Mouse (Mus musculus) midbrain, embryonic 11.5 days (tissue): ENCODE results near the gene Lrg1. TPM values are rescaled to one million over a fixed set of nuclear protein-coding genes. Genes with fewer than 3 reads are reported as not detected.

ENCODE experiments used
- ATAC-seq: fragments of 200-750 bp; cut with Nextera tagmentation; 2 replicates; pipeline ENCODE4 v1.8.0; 2017; ENCODE audit warnings: moderate TSS enrichment, moderate library complexity; ENCODE audit not compliant: low FRiP score
- DNase-seq: peaks from one replicate; pipeline ENCODE4 v3.0.0; 2015; ENCODE audit warnings: low spot score; ENCODE audit errors: missing footprints
- H3K27ac ChIP-seq: fragments of 300-500 bp; sonication (generic); 2 replicates; pipeline ENCODE4 v1.5.1; 2014; ENCODE audit warnings: low read depth, low read length
- H3K27me3 ChIP-seq: fragments of 300-500 bp; sonication (generic); 2 replicates; pipeline ENCODE4 v1.6.1; 2014; ENCODE audit warnings: mild to moderate bottlenecking, low read length, moderate library complexity, mixed read lengths; ENCODE audit not compliant: control insufficient read depth, insufficient read depth
- H3K36me3 ChIP-seq: fragments of 300-500 bp; sonication (generic); 2 replicates; pipeline ENCODE4 v1.6.1; 2014; ENCODE audit warnings: mild to moderate bottlenecking, low read length, moderate library complexity, mixed read lengths; ENCODE audit not compliant: control insufficient read depth, insufficient read depth
- H3K4me1 ChIP-seq: fragments of 300-500 bp; sonication (generic); 2 replicates; pipeline ENCODE4 v1.6.1; 2014; ENCODE audit warnings: low read length; ENCODE audit not compliant: control insufficient read depth, insufficient read depth
- H3K4me2 ChIP-seq: fragments of 300-500 bp; sonication (generic); 2 replicates; pipeline ENCODE4 v1.6.1; 2014; ENCODE audit warnings: mild to moderate bottlenecking, moderate library complexity
- H3K4me3 ChIP-seq: fragments of 300-500 bp; sonication (generic); 2 replicates; pipeline ENCODE4 v1.5.1; 2014; ENCODE audit warnings: low read depth, low read length
- H3K9ac ChIP-seq: fragments of 300-500 bp; sonication (generic); 2 replicates; pipeline ENCODE4 v1.6.1; 2014; ENCODE audit warnings: low read length
- H3K9me3 ChIP-seq: fragments of 300-500 bp; sonication (generic); 2 replicates; pipeline ENCODE4 v1.6.1; 2016; ENCODE audit warnings: low read length; ENCODE audit not compliant: control insufficient read depth
- WGBS: fragments of 180-500 bp; shearing (Covaris S2); extraction: QIAGEN DNeasy Blood & Tissue Kit; methylation state at CpG from one replicate; pipeline ENCODE4 v1.1.7; 2014; 5-methylcytosine and 5-hydroxymethylcytosine counted together
- polyA plus RNA-seq: library from polyadenylated mRNA; unstranded; fragments of >200 nt; fragmentation: Nextera tagmentation; extraction: Ambion mirVana; gene quantifications from 2 replicates; pipeline ENCODE4 v1.2.1, GENCODE M21; 2014

The Lrg1 gene
- polyA plus RNA-seq, 1 experiment from 2014 or later: not detected

- H3K9me3 ChIP-seq: peaks cover 9% of the 10 kb centered on the region
- no peak for ATAC-seq
- no peak overlapping the region for H3K27ac ChIP-seq
- DNase-seq: no peak
- H3K27me3 ChIP-seq: peaks cover 51% of the 10 kb centered on the region
- H3K4me2 ChIP-seq: no peak overlapping the region
- H3K4me1 ChIP-seq: peaks cover 3% of the 10 kb centered on the region; the same call in 1 of the 2 replicates
- no peak overlapping the region for H3K4me3 ChIP-seq
- H3K9ac ChIP-seq: no peak overlapping the region
- WGBS: 50% methylated on average over 12 of the region's 12 CpGs
- no peaks in the 10 kb centered on the region for H3K36me3 ChIP-seq
These were observed 2.4 kb downstream of the Lrg1 start for GRCm38 (mm10) chr17:56119431-56119830.

- Histone ChIP-seq H3K27ac (no peak within 1 kb of the TSS), H3K36me3 (no peaks in the 10 kb centered on the region)
These were observed 4.5 kb downstream of the Lrg1 start, which contains the start of gene Plin5 for GRCm38 (mm10) chr17:56117251-56117710. TSS of gene Plin5 (minus strand) at chr17:56117596.

GRCm38 (mm10) chr17:56116193-56116592 is 5.6 kb downstream of the Lrg1 start:
- H3K4me3 ChIP-seq: no peak overlapping the region
- no peak overlapping the region for H3K9ac ChIP-seq
- no peak overlapping the region for H3K4me2 ChIP-seq
- peaks cover 28% of the 10 kb centered on the region for H3K27me3 ChIP-seq
- H3K27ac ChIP-seq: no peak overlapping the region
- H3K4me1 ChIP-seq: 0 out of 2 replicates have a peak, but pooled peaks cover 3% of the 10 kb centered on the region
- no peaks in the 10 kb centered on the region for H3K36me3 ChIP-seq
- no peak for ATAC-seq
- no peaks in the 10 kb centered on the region for H3K9me3 ChIP-seq
- WGBS: 81% methylated on average over 10 of the region's 10 CpGs
- no peak for DNase-seq

More at GRCm38 (mm10) chr17:56117251-56117710, 4.5 kb downstream of the Lrg1 start, which contains the start of gene Plin5:
- under 1% methylated on average over 27 of the region's 27 CpGs for WGBS
- Histone ChIP-seq H3K4me2 (peak within 1 kb of the TSS; percentile 42), H3K4me1 (0 out of 2 replicates have a peak, but pooled peaks cover 3% of the 10 kb centered on the region), H3K9me3 (peaks cover 2% of the 10 kb centered on the region; the same call in 1 of the 2 replicates), H3K27me3 (peaks cover 34% of the 10 kb centered on the region), H3K4me3 (peak within 1 kb of the TSS; percentile 17; the same call in 1 of the 2 replicates), H3K9ac (0 out of 2 replicates have a peak within 1 kb of the TSS, but pooled peaks have one; percentile 20)
- ATAC-seq (peak; percentile 48; the same call in 1 of the 2 replicates), DNase-seq (peak; percentile 86)

- H3K4me1 ChIP-seq: 0 out of 2 replicates have a peak, but pooled peaks cover 3% of the 10 kb centered on the region
- H3K36me3 ChIP-seq: no peaks in the 10 kb centered on the region
- 79% methylated on average over 3 of the region's 3 CpGs for whole genome bisulfite sequencing
- no peaks in the 10 kb centered on the region for H3K9me3 ChIP-seq
- H3K9ac ChIP-seq: no peak overlapping the region
- 0 out of 2 replicates have a peak, but pooled peaks cover 3% of the 10 kb centered on the region for H3K27me3 ChIP-seq
- H3K4me2 ChIP-seq: no peak overlapping the region
- no peak overlapping the region for H3K4me3 ChIP-seq
- no peak for DNase-seq
- no peak for ATAC-seq
- no peak overlapping the region for H3K27ac ChIP-seq
These were observed 9.1 kb downstream of the Lrg1 start for GRCm38 (mm10) chr17:56112743-56113142.

GRCm38 (mm10) chr17:56111864-56112263 is 9.9 kb downstream of the Lrg1 start:
- Histone ChIP-seq H3K27ac (no peak overlapping the region), H3K9me3 (no peaks in the 10 kb centered on the region), H3K27me3 (no peaks in the 10 kb centered on the region), H3K36me3 (no peaks in the 10 kb centered on the region), H3K4me1 (no peaks in the 10 kb centered on the region), H3K4me2 (no peak overlapping the region), H3K9ac (no peak overlapping the region), H3K4me3 (no peak overlapping the region)
- ATAC-seq: peak; percentile 52; the same call in 1 of the 2 replicates
- 43% methylated on average over 5 of the region's 5 CpGs for WGBS
- DNase-seq: peak; percentile 91

- H3K36me3 ChIP-seq: no peaks in the 10 kb centered on the region
- no peaks in the 10 kb centered on the region for H3K9me3 ChIP-seq
- no peaks in the 10 kb centered on the region for H3K27me3 ChIP-seq
- WGBS: 69% methylated on average over 1 of the region's 1 CpGs
- ATAC-seq (no peak), DNase-seq (no peak)
- no peak overlapping the region for H3K27ac ChIP-seq
- no peak overlapping the region for H3K9ac ChIP-seq
- no peak overlapping the region for H3K4me3 ChIP-seq
- no peaks in the 10 kb centered on the region for H3K4me1 ChIP-seq
- no peak overlapping the region for H3K4me2 ChIP-seq
These were observed 10.8 kb downstream of the Lrg1 start for GRCm38 (mm10) chr17:56111021-56111420.

- no peak overlapping the region for H3K27ac ChIP-seq
- H3K4me2 ChIP-seq: no peak overlapping the region
- H3K4me1 ChIP-seq: no peaks in the 10 kb centered on the region
- no peak for ATAC-seq
- H3K9me3 ChIP-seq: no peaks in the 10 kb centered on the region
- no peaks in the 10 kb centered on the region for H3K36me3 ChIP-seq
- H3K9ac ChIP-seq: no peak overlapping the region
- DNase-seq: no peak
- H3K4me3 ChIP-seq: no peak overlapping the region
- H3K27me3 ChIP-seq: no peaks in the 10 kb centered on the region
- 75% methylated on average over 4 of the region's 4 CpGs for WGBS
These were observed 11.2 kb downstream of the Lrg1 start for GRCm38 (mm10) chr17:56110571-56110970.

GRCm38 (mm10) chr17:56109219-56110051 is 12.4 kb downstream of the Lrg1 start, which contains the start of gene Plin4:
TSS of gene Plin4 (minus strand) at chr17:56109803.
- 0 out of 2 replicates have a peak, but pooled peaks have one; percentile 20 for ATAC-seq
- 56% methylated on average over 10 of the region's 10 CpGs for WGBS
- no peaks in the 10 kb centered on the region for H3K4me1 ChIP-seq

More at GRCm38 (mm10) chr17:56109219-56110051, 12.4 kb downstream of the Lrg1 start, which contains the start of gene Plin4:
- Histone ChIP-seq H3K9me3 (no peaks in the 10 kb centered on the region), H3K36me3 (no peaks in the 10 kb centered on the region), H3K27ac (no peak within 1 kb of the TSS), H3K4me2 (no peak within 1 kb of the TSS), H3K9ac (no peak within 1 kb of the TSS), H3K27me3 (no peaks in the 10 kb centered on the region), H3K4me3 (no peak within 1 kb of the TSS)
- no peak for DNase-seq
